Mouse (Mus musculus) heart, embryonic 16.5 days (tissue): ENCODE data around the gene A730061H03Rik. TPM values are rescaled to one million over a fixed set of nuclear protein-coding genes. Genes with fewer than 3 reads are reported as not detected.
A peak's percentile ranks its signal among the peaks of the same experiment; 100 is the strongest.

Experiments
- ATAC-seq: fragments of 200-750 bp; cut with Nextera tagmentation; replicated peaks from 2 replicates; pipeline ENCODE4 v1.8.0; 2017; ENCODE audit warnings: moderate number of reproducible peaks; ENCODE audit not compliant: insufficient read depth, low FRiP score; ENCODE audit errors: extremely low read depth
- H3K27ac ChIP-seq: fragments of 300-500 bp; sonication (generic); 2 replicates; pipeline ENCODE4 v1.5.1; 2014; ENCODE audit warnings: mild to moderate bottlenecking, low read length, control low read depth, moderate library complexity
- H3K27me3 ChIP-seq: fragments of 300-500 bp; sonication (generic); 2 replicates; pipeline ENCODE4 v1.6.1; 2014; ENCODE audit warnings: low read length, mixed read lengths; ENCODE audit not compliant: control insufficient read depth, insufficient read depth
- H3K36me3 ChIP-seq: fragments of 300-500 bp; sonication (generic); 2 replicates; pipeline ENCODE4 v1.6.1; 2014; ENCODE audit not compliant: control insufficient read depth, insufficient read depth
- H3K4me1 ChIP-seq: fragments of 300-500 bp; sonication (generic); 2 replicates; pipeline ENCODE4 v1.6.1; 2014; ENCODE audit warnings: low read length, mixed read lengths; ENCODE audit not compliant: control insufficient read depth, insufficient read depth
- H3K4me2 ChIP-seq: fragments of 300-500 bp; sonication (generic); 2 replicates; pipeline ENCODE4 v1.6.1; 2014; ENCODE audit warnings: low read depth, mild to moderate bottlenecking, control low read depth, low read length
- H3K4me3 ChIP-seq: fragments of 300-500 bp; sonication (generic); 2 replicates; pipeline ENCODE4 v1.5.1; 2014; ENCODE audit warnings: mild to moderate bottlenecking, control low read depth, low read length
- H3K9ac ChIP-seq: fragments of 300-500 bp; sonication (generic); 2 replicates; pipeline ENCODE4 v1.6.1; 2014; ENCODE audit warnings: low read length, control low read depth
- H3K9me3 ChIP-seq: fragments of 300-500 bp; sonication (generic); replicated peaks from 2 replicates; pipeline ENCODE4 v1.6.1; 2016; ENCODE audit warnings: low read length; ENCODE audit not compliant: control insufficient read depth
- WGBS: fragments of 180-500 bp; shearing (Covaris S2); extraction: QIAGEN DNeasy Blood & Tissue Kit; methylation state at CpG from one replicate; pipeline ENCODE4 v1.1.7; 2014; 5-methylcytosine and 5-hydroxymethylcytosine counted together
- polyA plus RNA-seq: library from polyadenylated mRNA; unstranded; fragments of >200 nt; fragmentation: Nextera tagmentation; extraction: Ambion mirVana; gene quantifications from 2 replicates; pipeline ENCODE4 v1.2.1, GENCODE M21; 2015

A730061H03Rik gene
- polyA plus RNA-seq = 1.2 and 1.5 TPM in 2 replicates

DNA sequence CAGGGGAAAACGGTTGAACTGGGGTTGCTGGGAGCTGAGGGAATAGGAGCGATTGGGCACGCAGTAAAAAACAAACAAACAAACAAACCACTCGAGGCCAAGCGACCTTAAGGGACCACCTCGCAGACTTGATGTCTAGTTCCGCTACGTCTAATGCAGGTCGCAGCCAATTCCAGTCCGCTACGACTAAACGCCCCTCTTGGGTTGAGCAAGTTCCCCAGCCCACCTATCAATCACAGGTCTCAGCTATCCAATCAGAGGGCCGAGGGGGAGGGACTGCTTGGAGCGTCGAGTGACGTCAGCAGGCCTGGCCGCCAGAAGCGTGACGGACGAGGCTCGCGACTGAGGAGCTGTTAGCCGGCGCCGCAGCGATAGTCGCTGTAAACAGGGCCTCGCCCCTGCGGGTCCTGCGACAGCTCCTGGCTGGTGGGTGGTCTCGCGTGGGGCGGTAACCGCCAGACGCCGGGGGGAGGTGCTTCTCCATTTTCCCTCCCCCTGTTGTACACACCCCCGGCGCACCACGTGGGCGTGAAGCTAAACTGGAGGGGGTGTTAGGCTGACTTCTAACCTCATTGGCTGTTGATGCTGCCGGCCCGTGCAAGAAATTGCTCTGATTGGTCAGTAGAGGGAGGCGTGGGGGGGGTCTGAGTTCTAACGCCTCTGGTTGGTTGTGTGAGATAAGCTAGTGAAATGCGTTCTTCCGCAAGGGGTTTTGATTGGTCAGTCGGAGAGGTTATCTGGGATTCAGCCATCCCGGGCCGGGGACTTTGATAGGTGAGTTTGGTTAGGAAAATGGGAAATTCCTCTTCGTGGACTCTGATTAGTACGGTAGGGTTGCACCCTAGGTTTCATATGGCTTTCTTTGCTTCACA is at the start of gene A730061H03Rik:
A730061H03Rik (minus strand) TSS at position 205 of the 872 bp plus-strand sequence.
- H3K27me3 ChIP-seq = no peaks in the 10 kb centered on the region
- H3K9me3 ChIP-seq = no peaks in the 10 kb centered on the region
- H3K4me1 ChIP-seq = peaks cover 12% of the 10 kb centered on the region
- peaks cover 22% of the 10 kb centered on the region for H3K36me3 ChIP-seq
- H3K4me3 ChIP-seq = peak within 1 kb of the TSS; percentile 86
- ATAC-seq = peak; percentile 94
- H3K4me2 ChIP-seq = peak within 1 kb of the TSS; percentile 85
- WGBS = under 1% methylated on average over 51 of the region's 51 CpGs
- H3K9ac ChIP-seq = peak within 1 kb of the TSS; percentile 86
- peak within 1 kb of the TSS; percentile 100 for H3K27ac ChIP-seq

DNA sequence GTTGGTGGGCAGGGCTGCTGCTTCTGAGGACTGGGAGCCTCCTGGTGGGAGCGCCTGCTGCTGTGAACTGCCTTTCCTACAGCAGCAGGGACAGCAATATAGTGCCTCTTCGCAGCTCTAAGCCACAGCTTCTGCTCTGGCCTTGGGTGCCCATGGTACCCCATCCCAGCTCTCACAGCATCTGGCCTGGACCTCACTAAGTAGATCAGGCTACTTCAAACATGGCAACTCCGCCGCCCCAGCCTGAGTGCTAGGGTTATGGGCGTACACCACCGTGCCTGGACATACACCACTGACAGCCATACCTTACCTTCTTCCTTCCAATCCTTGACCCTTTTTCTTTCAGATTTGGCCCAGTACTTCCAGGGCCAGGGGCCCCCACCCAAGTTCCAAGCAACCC is 48.1 kb upstream of the A730061H03Rik start:
- H3K36me3 ChIP-seq = peaks cover 34% of the 10 kb centered on the region
- no peaks in the 10 kb centered on the region for H3K9me3 ChIP-seq
- WGBS = 93% methylated on average over 6 of the region's 6 CpGs
- H3K4me1 ChIP-seq = peaks cover 5% of the 10 kb centered on the region
- no peaks in the 10 kb centered on the region for H3K27me3 ChIP-seq
- no peak for ATAC-seq
- H3K4me3 ChIP-seq = no peak overlapping the region
- H3K4me2 ChIP-seq = no peak overlapping the region
- no peak overlapping the region for H3K27ac ChIP-seq
- H3K9ac ChIP-seq = no peak overlapping the region

DNA sequence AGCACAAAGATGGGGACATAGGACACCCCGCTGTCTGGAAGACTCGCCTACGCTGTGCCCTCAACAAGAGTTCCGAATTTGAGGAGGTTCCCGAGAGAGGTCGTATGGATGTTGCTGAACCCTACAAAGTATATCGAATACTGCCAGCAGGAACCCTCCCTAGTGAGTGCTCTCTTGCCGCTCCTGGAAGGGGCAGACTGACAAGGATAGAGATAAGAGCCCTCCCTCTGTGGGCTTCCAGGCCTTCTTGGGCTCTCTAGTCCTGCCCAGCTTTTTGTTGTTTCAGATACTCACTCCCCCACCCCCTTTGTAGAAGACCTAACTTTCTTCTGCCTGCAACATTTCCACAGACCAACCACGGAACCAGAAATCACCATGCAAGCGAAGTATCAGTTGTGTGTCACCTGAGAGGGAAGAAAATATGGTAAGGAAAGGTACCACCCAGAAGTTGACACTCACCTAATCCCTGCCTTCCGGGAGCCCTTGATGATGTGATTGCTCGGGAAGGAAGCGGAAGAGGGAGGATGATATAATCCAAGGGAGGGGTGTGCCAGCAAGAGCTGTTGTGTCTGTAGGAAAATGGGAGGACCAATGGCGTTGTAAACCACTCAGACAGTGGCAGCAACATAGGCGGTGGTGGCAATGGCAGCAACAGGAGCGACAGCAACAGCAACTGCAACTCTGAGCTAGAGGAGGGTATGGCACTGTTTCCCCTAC is 45.7 kb upstream of the A730061H03Rik start:
- H3K27me3 ChIP-seq = no peaks in the 10 kb centered on the region
- no peak overlapping the region for H3K4me3 ChIP-seq
- H3K9me3 ChIP-seq = no peaks in the 10 kb centered on the region
- ATAC-seq = no peak
- H3K27ac ChIP-seq = no peak overlapping the region
- H3K4me1 ChIP-seq = peaks cover 5% of the 10 kb centered on the region
- H3K36me3 ChIP-seq = peaks cover 51% of the 10 kb centered on the region
- no peak overlapping the region for H3K4me2 ChIP-seq
- 82% methylated on average over 16 of the region's 16 CpGs for WGBS
- H3K9ac ChIP-seq = no peak overlapping the region

DNA sequence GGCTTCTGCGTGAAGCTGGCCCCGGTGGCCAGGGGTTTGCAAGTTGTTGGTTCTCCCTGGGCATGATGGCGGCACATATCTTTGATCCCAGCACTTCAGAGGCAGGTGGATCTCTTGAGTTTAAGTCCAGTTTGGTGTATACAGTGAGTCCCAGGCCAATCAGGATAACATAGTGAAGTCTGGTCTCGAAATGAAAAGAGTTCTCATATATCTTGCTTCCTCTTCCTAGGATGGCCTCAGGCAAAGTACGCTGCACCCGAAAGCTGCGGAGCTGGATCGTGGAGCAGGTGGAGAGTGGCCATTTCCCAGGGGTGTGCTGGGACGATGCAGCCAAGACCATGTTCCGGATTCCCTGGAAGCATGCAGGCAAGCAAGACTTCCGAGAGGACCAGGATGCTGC is 44.6 kb upstream of the A730061H03Rik start:
- no peak overlapping the region; the same call in 1 of the 2 replicates for H3K27ac ChIP-seq
- H3K9ac ChIP-seq = no peak overlapping the region
- H3K36me3 ChIP-seq = peaks cover 53% of the 10 kb centered on the region
- H3K4me3 ChIP-seq = peak overlapping the region; percentile 62
- H3K4me1 ChIP-seq = peaks cover 5% of the 10 kb centered on the region
- no peaks in the 10 kb centered on the region for H3K27me3 ChIP-seq
- no peaks in the 10 kb centered on the region for H3K9me3 ChIP-seq
- peak overlapping the region; percentile 80 for H3K4me2 ChIP-seq
- 92% methylated on average over 11 of the region's 11 CpGs for WGBS
- ATAC-seq = no peak

DNA sequence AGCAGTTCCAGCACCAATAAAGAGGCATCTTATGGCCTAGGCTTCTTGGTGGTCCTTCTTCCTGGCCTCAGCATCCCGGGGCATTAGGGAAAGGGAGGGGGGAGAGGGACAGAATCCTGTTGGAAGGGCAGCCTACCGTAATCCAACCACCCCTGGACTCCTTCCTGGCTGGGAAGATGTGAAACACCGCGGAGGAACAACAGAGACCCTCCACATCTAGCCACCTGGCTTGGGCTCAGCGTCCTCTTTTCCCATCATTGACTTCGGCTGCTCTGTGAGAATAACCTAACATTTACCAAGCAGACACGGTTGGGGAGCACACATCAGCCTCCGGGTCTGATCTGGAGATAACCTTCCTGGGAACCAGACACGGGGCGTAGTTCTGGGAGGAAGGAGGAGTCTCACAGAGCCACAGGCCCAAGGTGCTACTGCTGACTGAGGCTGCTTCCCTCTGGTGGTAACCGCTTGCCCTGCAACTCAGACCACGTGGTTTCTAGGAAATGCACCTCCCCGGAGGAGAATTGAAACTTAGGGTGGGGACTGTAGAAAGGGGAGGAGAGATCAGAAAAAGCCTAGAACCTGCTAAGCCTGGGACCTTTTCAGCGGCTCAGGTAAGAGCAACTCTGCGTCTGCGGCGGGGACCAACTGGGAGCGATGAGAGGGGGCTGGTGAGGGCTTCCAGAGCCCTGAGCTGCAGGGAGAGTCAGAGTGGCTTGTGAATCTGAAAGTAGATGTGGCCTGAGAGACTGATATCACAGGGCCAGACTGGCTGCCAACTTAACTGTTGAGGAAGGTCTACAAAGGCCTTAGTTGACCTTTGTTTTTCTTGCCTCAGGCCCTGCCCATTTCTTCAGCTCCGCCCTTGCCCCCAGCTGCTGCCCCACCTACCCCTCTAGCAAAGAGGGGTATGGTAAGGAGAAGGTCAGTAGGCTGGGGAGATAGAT is 43.7 kb upstream of the A730061H03Rik start:
- no peaks in the 10 kb centered on the region for H3K9me3 ChIP-seq
- no peaks in the 10 kb centered on the region for H3K27me3 ChIP-seq
- 15% methylated on average over 19 of the region's 19 CpGs for WGBS
- peak overlapping the region; percentile 62 for H3K4me3 ChIP-seq
- H3K9ac ChIP-seq = peak overlapping the region; percentile 76
- peak; percentile 90 for ATAC-seq
- peak overlapping the region; percentile 88 for H3K27ac ChIP-seq
- H3K36me3 ChIP-seq = peaks cover 53% of the 10 kb centered on the region
- H3K4me2 ChIP-seq = peak overlapping the region; percentile 80
- peaks cover 5% of the 10 kb centered on the region for H3K4me1 ChIP-seq

DNA sequence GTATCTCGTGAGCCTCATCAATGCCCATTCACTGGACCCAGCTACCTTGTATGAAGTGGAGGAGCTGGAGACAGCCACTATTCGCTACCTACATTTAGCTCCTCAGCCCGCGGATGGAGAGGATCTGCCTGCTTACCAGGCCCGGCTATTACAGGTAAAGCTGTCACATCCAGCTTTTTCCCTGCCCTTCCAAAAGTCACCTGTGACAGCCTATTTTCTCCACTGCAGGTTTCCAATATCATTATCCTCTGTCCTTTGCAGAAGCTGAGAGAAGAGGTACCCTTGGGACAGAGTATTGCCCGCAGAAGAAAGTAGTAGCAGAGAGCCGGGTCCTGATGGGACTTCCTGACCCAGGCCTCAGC is 43.0 kb upstream of the A730061H03Rik start, which contains the start of gene Irf9:
Irf9 (plus strand) TSS at position 301 of the 362 bp plus-strand sequence.
- 88% methylated on average over 7 of the region's 7 CpGs for WGBS
- Histone ChIP-seq H3K36me3 (peaks cover 54% of the 10 kb centered on the region), H3K9me3 (no peaks in the 10 kb centered on the region), H3K4me2 (peak within 1 kb of the TSS; percentile 80), H3K9ac (peak within 1 kb of the TSS; percentile 76), H3K27ac (peak within 1 kb of the TSS; percentile 88), H3K27me3 (no peaks in the 10 kb centered on the region), H3K4me1 (peaks cover 5% of the 10 kb centered on the region), H3K4me3 (peak within 1 kb of the TSS; percentile 62)
- ATAC-seq = no peak

DNA sequence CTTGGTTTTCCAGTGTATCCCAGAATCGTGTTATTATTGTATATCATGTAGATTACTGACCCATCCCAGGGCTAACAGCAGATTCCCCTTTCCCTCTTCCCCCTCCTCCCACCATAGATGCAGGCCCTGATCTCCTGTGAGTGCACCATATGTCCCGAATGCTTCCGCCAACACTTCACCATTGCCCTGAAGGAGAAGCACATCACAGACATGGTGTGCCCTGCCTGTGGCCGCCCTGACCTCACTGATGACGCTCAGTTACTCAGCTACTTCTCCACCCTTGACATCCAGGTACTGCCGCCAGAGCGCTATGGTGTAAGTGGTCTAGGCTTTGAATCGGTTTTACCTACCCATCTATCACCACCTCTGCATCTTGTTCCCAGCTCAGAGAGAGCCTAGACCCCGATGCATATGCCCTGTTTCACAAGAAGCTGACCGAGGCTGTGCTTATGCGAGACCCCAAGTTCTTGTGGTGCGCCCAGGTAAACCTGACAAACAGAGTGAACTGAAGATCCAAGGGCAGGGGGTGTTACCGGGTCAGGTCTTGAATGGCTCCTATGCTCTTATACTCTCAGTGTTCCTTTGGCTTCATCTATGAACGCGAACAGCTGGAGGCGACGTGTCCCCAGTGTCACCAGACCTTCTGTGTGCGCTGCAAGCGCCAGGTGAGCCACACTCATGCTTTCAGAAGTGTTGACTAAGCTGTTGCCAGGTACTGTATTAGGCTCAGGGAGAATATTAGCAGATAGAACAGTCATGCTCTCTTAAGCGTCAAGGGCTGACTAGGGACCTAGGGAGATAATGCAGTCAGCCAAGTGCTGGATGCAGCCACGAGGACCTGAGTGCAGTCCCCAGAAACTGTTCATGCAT is 38.5 kb upstream of the A730061H03Rik start:
- Histone ChIP-seq H3K4me3 (no peak overlapping the region), H3K36me3 (peaks cover 67% of the 10 kb centered on the region)
- 94% methylated on average over 21 of the region's 21 CpGs for WGBS

More for the DNA sequence above, 38.5 kb upstream of the A730061H03Rik start:
- H3K4me2 ChIP-seq = no peak overlapping the region
- no peaks in the 10 kb centered on the region for H3K27me3 ChIP-seq
- no peak overlapping the region for H3K9ac ChIP-seq
- ATAC-seq = no peak
- no peaks in the 10 kb centered on the region for H3K4me1 ChIP-seq
- no peak overlapping the region for H3K27ac ChIP-seq
- no peaks in the 10 kb centered on the region for H3K9me3 ChIP-seq
